Mouse (Mus musculus) ES-Bruce4 (cell line): Measurements from ENCODE around the gene Atraid.
"Not testable (repeated sequence)": the region's sequence is repeated elsewhere in the genome, so short reads cannot be mapped to it uniquely, and the experiment has no call there.

Experiments used
- CTCF ChIP-seq: IDR thresholded peaks from one replicate; pipeline ENCODE4 v1.8.1; 2011; ENCODE audit warnings: low read depth, low read length
- POLR2A ChIP-seq: IDR thresholded peaks from one replicate; pipeline ENCODE4 v1.8.1; 2011; ENCODE audit warnings: low read length; ENCODE audit not compliant: insufficient read depth

GRCm38 (mm10) chr5:31021790-31022189, 26.3 kb upstream of the Atraid start:
- TF ChIP-seq CTCF, POLR2A: not testable (repeated sequence)
